Mouse (Mus musculus) left cerebral cortex, adult 6 months (tissue): ENCODE data around the gene Gm3164. TPM values are rescaled to one million over a fixed set of nuclear protein-coding genes. Genes with fewer than 3 reads are reported as not detected.

ENCODE experiments used
- long read RNA-seq, 2 experiments: library from polyadenylated mRNA; unstranded; transcript quantifications; one replicate each; pipeline ENCODE4 v2.0.0; 2019 to 2020
- polyA plus RNA-seq: library from polyadenylated mRNA; unstranded; fragments of <200 nt; fragmentation: Nextera tagmentation; gene quantifications from 2 replicates; pipeline ENCODE4 v1.2.3, GENCODE M21; 2021

Gene Gm3164
- 0.18 and 0.20 TPM in 2 replicates for polyA plus RNA-seq
- long read RNA-seq, experiment 1, partial matches to known transcripts = 0 of 3 reads
- long read RNA-seq, experiment 1, other reads (novel, unspliced or antisense) = 3 of 3 reads
- long read RNA-seq, experiment 2 = 0 reads

DNA sequence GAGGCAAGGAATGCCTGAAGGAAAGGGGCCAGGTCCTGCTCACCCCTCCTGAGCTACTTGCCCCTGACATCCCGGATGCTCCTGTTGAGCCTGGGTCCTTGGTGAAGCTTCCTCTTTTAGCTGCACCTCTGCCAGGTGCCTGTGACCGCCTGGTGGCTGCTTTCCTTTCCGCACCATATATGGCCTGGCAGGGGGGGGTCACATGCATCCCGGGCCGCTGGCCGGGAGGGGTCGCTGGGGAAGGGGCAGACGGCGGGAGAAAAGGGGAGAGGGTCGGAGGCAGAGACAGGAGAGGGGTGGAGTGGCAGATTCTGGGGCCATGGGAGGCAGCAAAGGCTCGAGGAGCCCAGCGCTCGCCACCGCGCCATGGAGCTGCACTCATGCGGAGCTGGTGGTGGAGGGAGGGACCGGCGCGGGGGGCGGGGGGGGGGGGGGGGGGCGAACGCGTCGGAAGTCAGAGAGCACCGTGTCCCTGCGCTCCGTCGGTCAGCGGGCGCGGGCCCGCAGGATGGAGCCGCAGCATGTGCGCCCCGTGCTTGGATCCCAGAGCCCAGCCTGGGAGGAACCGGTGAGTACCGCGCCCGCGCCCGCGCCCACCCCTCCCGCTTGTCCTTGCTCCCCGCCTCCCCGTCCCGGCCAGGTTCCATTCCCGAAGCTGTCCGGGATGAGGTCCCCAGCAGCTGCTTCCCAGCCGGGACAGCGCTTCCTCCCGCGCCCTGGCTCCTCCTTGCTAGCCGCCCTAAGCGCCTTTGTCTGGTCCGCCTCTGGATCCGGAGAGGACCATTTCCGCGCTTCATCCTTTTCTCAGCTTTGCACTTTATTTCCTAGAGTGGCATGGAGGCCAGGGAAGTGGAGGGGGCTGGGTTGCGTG lies at the start of gene Gm3164:
Gene Gm3164 (plus strand): TSS at position 484 of the 871 bp plus-strand sequence.

DNA sequence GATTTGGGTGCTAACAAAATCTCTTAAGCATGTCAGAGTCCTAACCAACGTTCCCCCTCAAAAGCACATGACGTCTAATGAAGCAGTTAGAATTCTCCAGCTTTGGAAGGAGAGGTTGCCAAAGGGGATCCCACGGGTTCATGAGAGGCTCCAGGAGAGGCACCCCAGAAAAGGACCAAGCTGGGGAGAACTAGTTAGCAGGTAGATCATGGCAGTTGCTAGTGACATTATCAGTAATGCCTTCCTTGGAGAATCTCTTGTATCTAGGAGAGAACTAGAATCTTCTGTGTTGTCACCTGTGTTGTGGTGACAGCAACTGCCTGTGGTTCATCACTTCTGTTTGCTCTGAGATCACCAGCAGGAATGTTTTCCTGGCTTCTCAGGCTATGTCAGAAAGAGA lies 18.0 kb upstream of the Gm3164 start, which contains the start of gene Gm3159:
Gene Gm3159 (plus strand): TSS at position 301 of the 400 bp plus-strand sequence.

DNA sequence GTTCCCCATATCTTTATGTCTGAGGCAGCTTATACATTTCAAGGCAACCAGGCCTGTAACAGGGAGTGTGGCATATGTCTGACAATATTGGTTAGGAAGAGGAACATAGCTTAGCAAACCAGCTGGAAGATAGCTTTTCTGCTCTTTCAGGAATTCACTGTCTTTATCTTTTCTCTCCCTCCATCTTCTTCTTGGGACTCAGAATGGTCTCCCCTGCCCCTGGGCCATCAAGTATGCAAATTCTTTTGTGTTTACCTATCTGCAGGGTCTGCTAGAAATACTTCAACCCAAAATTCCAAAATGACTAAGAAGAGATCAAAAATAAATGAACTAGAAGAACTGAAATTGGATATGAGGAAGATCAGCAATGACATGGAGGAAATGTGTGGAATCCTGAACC lies 15.4 kb downstream of the Gm3164 start, which contains the start of gene Gm3173:
Gene Gm3173 (plus strand): TSS at position 301 of the 400 bp plus-strand sequence.

DNA sequence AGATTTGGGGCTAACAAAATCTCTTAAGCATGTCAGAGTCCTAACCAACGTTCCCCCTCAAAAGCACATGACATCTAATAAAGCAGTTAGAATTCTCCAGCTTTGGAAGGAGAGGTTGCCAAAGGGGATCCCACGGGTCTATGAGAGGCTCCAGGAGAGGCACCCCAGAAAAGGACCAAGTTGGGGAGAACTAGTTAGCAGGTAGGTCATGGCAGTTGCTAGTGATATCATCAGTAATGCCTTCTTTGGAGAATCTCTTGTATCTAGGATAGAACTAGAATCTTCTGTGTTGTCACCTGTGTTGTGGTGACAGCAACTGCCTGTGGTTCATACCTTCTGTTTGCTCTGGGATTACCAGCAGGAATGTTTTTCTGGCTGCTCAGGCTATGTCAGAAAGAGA lies 66.2 kb downstream of the Gm3164 start, which contains the start of gene Gm3182:
Gene Gm3182 (plus strand): TSS at position 301 of the 400 bp plus-strand sequence.

Other genes starting within 250 kb of the Gm3164 start
- gene Gm2974, start 232.9 kb upstream of the Gm3164 start, polyA plus RNA-seq = 0.41 and 0.66 TPM in 2 replicates
- not detected in 2 replicates for gene Gm3138, start 165.8 kb upstream of the Gm3164 start, polyA plus RNA-seq
- not detected in 2 replicates for gene Gm3149, start 98.2 kb upstream of the Gm3164 start, polyA plus RNA-seq
- gene 2610042L04Rik, start 80.7 kb upstream of the Gm3164 start, polyA plus RNA-seq = 0.39 and 0.51 TPM in 2 replicates
- not detected in 2 replicates for gene Gm3159, start 17.9 kb upstream of the Gm3164 start, polyA plus RNA-seq
- not detected in 2 replicates for gene Gm3173, start 15.5 kb downstream of the Gm3164 start, polyA plus RNA-seq
- not detected in 2 replicates for gene Gm3182, start 66.3 kb downstream of the Gm3164 start, polyA plus RNA-seq
- gene Gm3047, start 140.0 kb downstream of the Gm3164 start, polyA plus RNA-seq = not detected in 2 replicates
- gene Gm8159, start 216.9 kb downstream of the Gm3164 start, polyA plus RNA-seq = not detected in 2 replicates
- gene Gm3239, start 248.7 kb downstream of the Gm3164 start, polyA plus RNA-seq = 0.25 and 0.49 TPM in 2 replicates